Mouse (Mus musculus) cortical plate, adult 2 months (tissue): ENCODE results near the gene Cdh4.

Experiments
- CTCF ChIP-seq: fragments of 200-500 bp; IDR thresholded peaks from 2 replicates; pipeline ENCODE4 v1.5.1; 2011; ENCODE audit warnings: mild to moderate bottlenecking, control low read depth, low read length; ENCODE audit not compliant: insufficient read depth; ENCODE audit errors: extremely low read depth
- POLR2A ChIP-seq: fragments of 200-500 bp; IDR thresholded peaks from 2 replicates; pipeline ENCODE4 v1.6.1; 2011; ENCODE audit warnings: mild to moderate bottlenecking, low read length, control low read depth; ENCODE audit not compliant: insufficient read depth; ENCODE audit errors: extremely low read depth

DNA sequence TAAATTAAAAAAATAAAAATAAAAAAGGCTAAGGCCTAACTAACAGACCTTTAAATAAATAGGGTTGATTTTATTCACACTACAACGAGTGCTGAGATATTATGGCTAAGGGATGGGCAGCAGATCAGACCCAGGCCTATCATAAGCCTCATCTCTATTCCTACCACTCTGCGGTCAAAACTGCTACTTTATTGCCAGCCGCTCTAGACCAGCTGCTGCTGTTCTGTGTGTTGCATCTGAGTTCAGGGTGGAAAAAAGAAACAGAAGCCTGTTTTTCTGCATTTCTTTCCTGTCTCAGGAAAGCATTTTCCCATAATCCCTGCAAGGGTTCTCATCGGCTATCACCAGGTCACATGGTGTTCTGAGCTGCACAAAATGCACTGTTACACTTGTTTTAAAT, 6.0 kb downstream of the Cdh4 start:
- TF ChIP-seq POLR2A (no peak), CTCF (no peak)
